Mouse (Mus musculus) liver, embryonic 12.5 days (tissue): ENCODE results near the gene Cdca5. TPM values are rescaled to one million over a fixed set of nuclear protein-coding genes. Genes with fewer than 3 reads are reported as not detected.
"Not testable (repeated sequence)": the region's sequence is repeated elsewhere in the genome, so short reads cannot be mapped to it uniquely, and the experiment has no call there.

Experiments used
- ATAC-seq: fragments of 200-750 bp; cut with Nextera tagmentation; 2 replicates; pipeline ENCODE4 v1.8.0; 2017; ENCODE audit warnings: moderate number of reproducible peaks, mild to moderate bottlenecking, moderate library complexity
- H3K27ac ChIP-seq: fragments of 300-500 bp; sonication (generic); 2 replicates; pipeline ENCODE4 v1.5.1; 2016; ENCODE audit warnings: mild to moderate bottlenecking
- H3K27me3 ChIP-seq: fragments of 300-500 bp; sonication (generic); replicated peaks from 2 replicates; pipeline ENCODE4 v1.6.1; 2016; ENCODE audit warnings: mild to moderate bottlenecking, moderate library complexity
- H3K36me3 ChIP-seq: fragments of 300-500 bp; sonication (generic); 2 replicates; pipeline ENCODE4 v1.6.1; 2016; ENCODE audit warnings: mild to moderate bottlenecking, moderate library complexity
- H3K4me1 ChIP-seq: fragments of 300-500 bp; sonication (generic); 2 replicates; pipeline ENCODE4 v1.6.1; 2016
- H3K4me2 ChIP-seq: fragments of 300-500 bp; sonication (generic); 2 replicates; pipeline ENCODE4 v1.6.1; 2016; ENCODE audit warnings: mild to moderate bottlenecking, moderate library complexity
- H3K4me3 ChIP-seq: fragments of 300-500 bp; sonication (generic); 2 replicates; pipeline ENCODE4 v1.5.1; 2016; ENCODE audit warnings: mild to moderate bottlenecking, moderate library complexity
- H3K9ac ChIP-seq: fragments of 300-500 bp; sonication (generic); 2 replicates; pipeline ENCODE4 v1.6.1; 2016; ENCODE audit warnings: mild to moderate bottlenecking, moderate library complexity
- H3K9me3 ChIP-seq: fragments of 300-500 bp; sonication (generic); replicated peaks from 2 replicates; pipeline ENCODE4 v1.6.1; 2016; ENCODE audit warnings: mild to moderate bottlenecking, moderate library complexity
- WGBS: fragments of 180-500 bp; shearing (Covaris S2); methylation state at CpG from one replicate; pipeline ENCODE4 v1.1.7; 2016; ENCODE audit not compliant: insufficient replicate concordance; 5-methylcytosine and 5-hydroxymethylcytosine counted together
- polyA plus RNA-seq: library from polyadenylated mRNA; unstranded; fragments of >200 nt; fragmentation: Nextera tagmentation; extraction: Ambion mirVana; gene quantifications from 2 replicates; pipeline ENCODE4 v1.2.1, GENCODE M21; 2016

Cdca5 gene
- polyA plus RNA-seq = 36.2 and 42.2 TPM in 2 replicates

DNA sequence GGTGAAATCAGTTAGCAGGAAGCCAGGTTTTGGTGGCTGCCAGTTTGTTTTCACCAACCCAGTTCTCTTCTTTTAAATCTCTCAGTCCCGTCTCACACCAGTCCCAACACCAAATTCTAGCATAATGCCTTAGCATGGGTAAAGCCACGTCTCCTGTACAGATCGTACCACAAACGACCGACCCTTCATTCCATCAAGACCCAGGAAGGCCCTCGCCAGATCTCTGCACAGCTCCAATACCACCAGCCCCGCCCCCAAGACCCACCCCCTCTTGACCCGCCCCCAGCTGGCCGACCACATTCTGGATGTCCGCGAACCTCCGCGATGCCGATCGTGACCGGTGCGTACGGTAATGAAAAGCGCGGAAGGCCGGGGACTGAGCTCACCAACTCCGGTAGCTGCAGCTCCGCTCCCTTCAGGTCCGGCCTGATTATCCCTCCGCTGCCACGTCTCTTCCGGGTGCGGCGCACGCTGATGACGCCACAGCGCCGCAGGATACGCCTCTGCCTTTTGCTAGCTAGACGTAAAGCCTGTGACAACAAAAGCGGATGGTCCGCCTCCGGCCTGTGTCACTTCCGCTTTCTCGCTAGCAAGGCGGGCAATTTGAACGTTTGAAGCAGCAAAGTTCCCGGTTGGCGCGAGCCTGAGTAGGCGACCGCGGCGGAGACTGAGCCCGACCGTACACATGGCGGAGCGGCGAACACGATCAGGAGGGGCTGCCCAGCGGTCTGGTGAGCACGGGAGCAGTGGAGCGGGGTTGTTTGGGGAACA lies at the start of gene Cdca5, which contains the start of gene Zfpl1:
TSS of gene Cdca5 (plus strand) at position 506 of the 771 bp plus-strand sequence.
TSS of gene Zfpl1 (minus strand) at position 479 of the 771 bp plus-strand sequence.
- no peaks in the 10 kb centered on the region for H3K27me3 ChIP-seq
- H3K9ac ChIP-seq = peak within 1 kb of the TSS; percentile 86
- under 1% methylated on average over 58 of the region's 58 CpGs for WGBS
- peak within 1 kb of the TSS; percentile 89 for H3K4me2 ChIP-seq
- peaks cover 34% of the 10 kb centered on the region for H3K4me1 ChIP-seq
- H3K27ac ChIP-seq = peak within 1 kb of the TSS; percentile 91
- ATAC-seq = peak; percentile 86
- H3K9me3 ChIP-seq = no peaks in the 10 kb centered on the region
- peak within 1 kb of the TSS; percentile 82 for H3K4me3 ChIP-seq
- H3K36me3 ChIP-seq = peaks cover 76% of the 10 kb centered on the region

DNA sequence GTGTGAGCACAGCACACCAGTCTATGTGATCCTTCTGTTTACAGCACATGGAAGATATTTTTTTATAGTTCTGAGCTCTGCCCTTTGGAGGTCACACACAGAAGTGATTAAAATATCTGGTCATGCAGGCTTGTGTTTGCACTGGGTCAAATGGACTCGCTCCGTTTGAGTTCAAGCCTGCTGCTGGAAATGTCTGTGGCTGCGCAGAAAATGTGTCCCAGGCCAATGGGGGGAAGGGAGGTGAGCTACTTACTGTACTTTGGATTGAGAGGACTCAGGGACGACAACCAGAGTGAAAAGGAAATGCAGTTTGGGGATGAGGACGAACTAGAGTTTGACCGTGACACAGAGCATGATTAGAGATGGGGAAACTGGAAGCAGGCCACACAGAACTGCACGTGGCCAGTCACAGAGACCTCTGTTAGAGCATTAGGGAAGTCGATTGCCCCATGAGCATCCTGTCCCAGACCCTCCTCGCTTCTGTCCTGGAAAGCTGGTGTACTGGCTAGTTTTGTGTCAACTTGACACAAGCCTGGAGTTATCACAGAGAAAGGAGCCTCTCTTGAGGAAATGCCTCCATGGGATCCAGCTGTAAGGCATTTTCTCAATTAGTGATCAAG lies 48.7 kb upstream of the Cdca5 start:
- H3K36me3 ChIP-seq = no peaks in the 10 kb centered on the region
- H3K27me3 ChIP-seq = 0 out of 2 replicates have a peak, but pooled peaks cover 5% of the 10 kb centered on the region
- H3K9ac ChIP-seq = no peak overlapping the region
- H3K4me3 ChIP-seq = no peak overlapping the region
- ATAC-seq = no peak
- 0 out of 2 replicates have a peak, but pooled peaks cover 5% of the 10 kb centered on the region for H3K4me1 ChIP-seq
- H3K9me3 ChIP-seq = no peaks in the 10 kb centered on the region
- H3K27ac ChIP-seq = no peak overlapping the region
- WGBS = 48% methylated on average over 9 of the region's 9 CpGs
- no peak overlapping the region for H3K4me2 ChIP-seq

DNA sequence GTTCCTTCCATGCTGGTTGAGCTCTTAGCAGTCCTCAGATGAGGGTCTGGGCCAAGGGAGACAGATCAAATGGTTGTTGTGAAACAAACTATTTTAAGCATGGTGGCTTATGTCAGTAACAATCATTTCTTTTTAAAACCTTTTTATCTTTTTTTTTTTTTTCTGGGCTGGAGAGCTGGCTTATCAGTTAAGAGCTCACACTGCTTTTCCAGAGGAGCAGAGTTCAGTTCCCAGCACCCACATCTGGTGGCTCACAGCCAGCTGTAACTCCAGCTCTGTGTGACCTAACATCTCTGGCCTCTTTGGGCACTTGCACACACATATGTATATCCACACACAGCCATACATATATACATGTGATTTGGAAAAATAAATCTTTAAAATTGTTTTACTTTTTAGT lies 47.1 kb upstream of the Cdca5 start:
- Histone ChIP-seq H3K4me3 (no peak overlapping the region), H3K9ac (no peak overlapping the region), H3K4me2 (no peak overlapping the region), H3K9me3 (no peaks in the 10 kb centered on the region), H3K4me1 (0 out of 2 replicates have a peak, but pooled peaks cover 5% of the 10 kb centered on the region), H3K27ac (no peak overlapping the region), H3K36me3 (no peaks in the 10 kb centered on the region), H3K27me3 (0 out of 2 replicates have a peak, but pooled peaks cover 4% of the 10 kb centered on the region)
- ATAC-seq = no peak

DNA sequence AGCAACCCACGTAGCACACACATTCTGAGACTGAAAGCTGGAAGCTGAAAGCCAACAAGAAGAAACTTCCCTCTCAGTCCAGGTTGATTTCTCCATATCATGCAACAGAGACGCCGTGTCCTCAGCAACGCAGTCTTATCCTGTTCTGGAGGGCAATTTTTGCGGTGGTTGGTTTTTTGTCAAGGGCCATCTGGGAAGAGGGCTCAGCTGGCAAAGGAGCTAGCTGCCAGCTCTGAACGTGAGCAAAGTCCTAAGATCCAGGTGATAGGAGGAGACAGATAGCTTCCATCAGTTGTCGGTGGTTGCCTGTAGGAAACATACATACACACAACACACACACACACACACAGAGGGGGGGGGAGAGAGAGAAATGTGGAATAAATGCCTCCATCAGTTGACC lies 46.5 kb upstream of the Cdca5 start:
- ATAC-seq = no peak
- WGBS = 66% methylated on average over 7 of the region's 7 CpGs
- no peak overlapping the region for H3K4me3 ChIP-seq
- no peaks in the 10 kb centered on the region for H3K27me3 ChIP-seq
- H3K9ac ChIP-seq = no peak overlapping the region
- no peak overlapping the region for H3K27ac ChIP-seq
- H3K4me2 ChIP-seq = no peak overlapping the region
- no peaks in the 10 kb centered on the region for H3K36me3 ChIP-seq
- H3K9me3 ChIP-seq = no peaks in the 10 kb centered on the region
- H3K4me1 ChIP-seq = 0 out of 2 replicates have a peak, but pooled peaks cover 5% of the 10 kb centered on the region

DNA sequence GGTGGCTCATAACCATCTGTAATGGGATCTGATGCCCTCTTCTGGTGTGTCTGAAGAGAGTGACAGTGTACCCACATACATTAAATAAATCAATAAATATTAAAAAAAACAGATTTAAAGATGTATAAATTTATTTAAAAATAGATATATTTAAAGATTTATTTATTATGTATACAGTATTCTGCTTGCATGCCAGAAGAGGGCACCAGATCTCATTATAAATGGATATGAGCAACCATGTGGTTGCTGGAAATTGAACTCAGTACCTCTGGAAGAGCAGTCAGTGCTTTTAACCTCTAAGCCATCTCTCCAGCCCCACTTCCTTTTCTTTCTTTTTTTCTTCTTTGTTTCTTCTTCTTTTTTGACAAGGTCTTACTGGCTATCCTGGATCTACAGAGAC lies 44.8 kb upstream of the Cdca5 start:
- ATAC-seq = no peak
- Histone ChIP-seq H3K9ac (no peak overlapping the region), H3K4me1 (peaks cover 15% of the 10 kb centered on the region), H3K4me3 (no peak overlapping the region), H3K27me3 (no peaks in the 10 kb centered on the region), H3K9me3 (no peaks in the 10 kb centered on the region), H3K27ac (no peak overlapping the region), H3K4me2 (no peak overlapping the region), H3K36me3 (peaks cover 4% of the 10 kb centered on the region; the same call in 1 of the 2 replicates)

DNA sequence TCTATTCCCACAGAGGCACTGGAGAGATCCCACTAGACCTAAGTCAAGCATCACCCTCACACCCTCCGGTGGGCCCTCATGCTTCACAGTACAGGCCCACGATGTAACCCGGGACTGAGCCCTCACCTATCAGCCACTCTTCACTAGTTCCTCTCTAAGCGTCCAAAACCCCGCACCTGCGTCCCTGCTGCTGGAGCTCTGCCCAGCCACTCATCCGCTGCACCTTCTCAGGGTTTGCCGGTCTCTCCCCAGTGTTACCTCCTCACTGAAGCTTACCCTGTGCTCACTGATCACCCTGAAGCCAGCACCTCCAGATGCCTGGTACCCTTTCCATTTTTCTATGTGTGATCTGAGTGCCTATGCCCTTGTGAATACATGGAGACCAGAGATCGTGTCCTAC lies 42.5 kb upstream of the Cdca5 start:
- no peak overlapping the region for H3K4me3 ChIP-seq
- no peaks in the 10 kb centered on the region for H3K9me3 ChIP-seq
- no peak for ATAC-seq
- WGBS = 73% methylated on average over 9 of the region's 9 CpGs
- H3K4me1 ChIP-seq = peaks cover 23% of the 10 kb centered on the region
- H3K27me3 ChIP-seq = no peaks in the 10 kb centered on the region
- no peak overlapping the region for H3K9ac ChIP-seq
- no peak overlapping the region for H3K27ac ChIP-seq
- H3K4me2 ChIP-seq = no peak overlapping the region
- H3K36me3 ChIP-seq = peaks cover 4% of the 10 kb centered on the region; the same call in 1 of the 2 replicates

DNA sequence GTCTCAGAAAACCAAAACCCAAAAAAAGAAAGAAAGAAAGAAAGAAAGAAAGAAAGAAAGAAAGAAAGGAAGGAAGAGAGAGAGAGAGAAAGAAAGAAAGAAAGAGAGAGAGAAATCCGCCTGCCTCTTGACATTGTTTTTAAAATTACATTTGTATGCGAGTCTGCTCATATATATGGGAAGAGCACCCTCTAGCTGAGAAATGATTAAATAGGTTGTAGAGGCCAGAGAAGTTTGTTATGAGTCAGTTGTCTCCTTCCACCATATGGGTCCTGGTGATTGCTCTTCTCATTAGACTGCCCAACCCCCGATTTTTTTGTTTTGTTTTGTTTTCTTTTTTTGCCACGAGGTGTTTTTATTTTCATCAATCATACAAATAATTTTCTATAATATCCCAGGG lies 40.7 kb upstream of the Cdca5 start:
- H3K9me3 ChIP-seq, H3K27ac ChIP-seq, H3K4me2 ChIP-seq, ATAC-seq, H3K4me3 ChIP-seq, H3K27me3 ChIP-seq, H3K9ac ChIP-seq: not testable (repeated sequence)
- H3K36me3 ChIP-seq = peaks cover 17% of the 10 kb centered on the region
- WGBS = 41% methylated on average over 4 of the region's 4 CpGs
- peaks cover 36% of the 10 kb centered on the region for H3K4me1 ChIP-seq

DNA sequence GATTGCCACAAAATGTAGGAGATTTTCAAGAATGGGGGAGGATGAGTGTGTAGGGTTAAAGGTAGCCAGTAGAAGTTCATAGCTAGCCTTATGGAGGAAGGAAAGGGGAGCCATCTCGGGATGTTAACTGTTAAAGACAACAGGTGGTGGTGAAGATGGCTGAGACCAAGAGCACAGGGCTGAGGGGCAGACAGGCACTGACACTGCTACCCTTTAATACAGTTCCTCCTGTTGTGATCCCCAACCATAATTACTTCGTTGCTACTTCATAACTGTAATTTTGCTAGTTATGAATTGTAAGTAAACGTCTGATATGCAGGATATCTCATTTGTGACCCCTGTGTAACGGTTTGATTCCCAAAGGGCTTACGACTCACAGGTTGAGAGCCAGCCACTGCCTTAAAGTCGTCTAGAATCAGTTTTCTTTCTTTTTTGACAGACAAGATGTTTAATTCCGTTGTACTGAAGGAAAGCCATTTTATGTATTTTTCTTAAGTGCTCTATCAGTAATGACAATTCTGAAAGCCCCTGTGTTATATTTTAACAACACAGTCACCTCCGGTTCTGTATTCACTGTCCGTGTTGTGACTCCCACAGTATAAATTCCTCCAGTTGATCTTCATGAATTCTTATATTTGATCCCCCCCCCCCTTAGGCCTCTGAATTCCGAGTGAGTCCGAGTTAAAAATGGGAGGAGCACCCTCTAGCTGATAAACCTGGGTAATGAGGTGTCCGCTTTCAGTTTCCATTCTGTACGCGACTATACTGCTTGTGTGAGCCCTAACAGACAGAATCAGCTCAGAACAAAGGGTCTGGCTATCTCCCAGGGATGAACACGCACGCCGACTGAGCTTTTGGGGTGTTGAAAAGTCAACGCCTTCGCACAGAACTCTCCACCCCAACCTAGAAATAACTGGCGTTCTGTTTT lies 39.2 kb upstream of the Cdca5 start:
- Histone ChIP-seq H3K4me2 (peak overlapping the region; percentile 99), H3K4me3 (peak overlapping the region; percentile 97), H3K4me1 (peaks cover 41% of the 10 kb centered on the region), H3K27ac (peak overlapping the region; percentile 99), H3K9ac (peak overlapping the region; percentile 94), H3K9me3 (no peaks in the 10 kb centered on the region), H3K36me3 (peaks cover 32% of the 10 kb centered on the region), H3K27me3 (no peaks in the 10 kb centered on the region)
- WGBS = 12% methylated on average over 20 of the region's 20 CpGs
- peak; percentile 51 for ATAC-seq

DNA sequence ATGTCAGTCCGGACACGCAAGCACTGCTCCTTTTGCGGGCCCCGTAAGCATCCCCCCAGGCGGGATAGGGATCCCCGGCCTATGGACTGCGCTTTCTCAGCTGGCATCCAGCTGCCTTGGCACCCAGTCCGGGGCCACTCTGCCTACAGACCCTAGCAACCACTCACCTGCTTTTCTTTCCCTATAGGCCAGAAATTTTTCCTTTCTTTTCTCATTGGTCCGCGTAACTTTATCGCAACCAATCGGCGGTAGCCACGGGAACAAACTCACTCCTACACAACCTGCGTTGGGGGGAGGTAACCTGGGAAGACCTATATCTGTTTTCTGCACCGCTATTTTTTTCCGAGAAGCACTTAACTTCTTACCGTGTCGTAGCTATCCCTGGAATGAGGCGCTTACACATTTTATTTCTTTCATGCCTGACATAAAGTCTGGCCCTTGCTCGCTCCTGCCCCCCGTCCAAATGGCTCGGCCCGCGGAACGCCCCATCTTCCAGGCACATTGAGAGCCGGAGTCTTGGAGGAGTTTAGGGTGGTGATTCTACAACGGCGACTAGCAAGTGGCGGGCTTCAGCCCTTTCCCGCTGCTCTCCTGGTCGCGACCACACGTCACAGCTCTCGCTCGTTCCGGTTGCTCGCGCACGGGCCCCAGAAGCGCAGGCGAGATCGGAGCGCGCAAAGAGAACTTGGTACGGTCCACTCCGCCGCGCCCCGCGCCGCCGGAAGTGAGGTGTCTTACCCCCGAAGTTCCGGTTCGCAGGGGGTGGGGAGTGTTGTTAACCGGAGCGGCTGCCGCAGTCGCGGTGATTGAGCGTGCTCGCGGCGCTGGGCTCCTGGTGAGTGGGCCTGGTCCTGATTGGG lies 38.3 kb upstream of the Cdca5 start, which contains the start of gene Syvn1:
TSS of gene Syvn1 (plus strand) at position 283 of the 860 bp plus-strand sequence.
- peak; percentile 88 for ATAC-seq

DNA sequence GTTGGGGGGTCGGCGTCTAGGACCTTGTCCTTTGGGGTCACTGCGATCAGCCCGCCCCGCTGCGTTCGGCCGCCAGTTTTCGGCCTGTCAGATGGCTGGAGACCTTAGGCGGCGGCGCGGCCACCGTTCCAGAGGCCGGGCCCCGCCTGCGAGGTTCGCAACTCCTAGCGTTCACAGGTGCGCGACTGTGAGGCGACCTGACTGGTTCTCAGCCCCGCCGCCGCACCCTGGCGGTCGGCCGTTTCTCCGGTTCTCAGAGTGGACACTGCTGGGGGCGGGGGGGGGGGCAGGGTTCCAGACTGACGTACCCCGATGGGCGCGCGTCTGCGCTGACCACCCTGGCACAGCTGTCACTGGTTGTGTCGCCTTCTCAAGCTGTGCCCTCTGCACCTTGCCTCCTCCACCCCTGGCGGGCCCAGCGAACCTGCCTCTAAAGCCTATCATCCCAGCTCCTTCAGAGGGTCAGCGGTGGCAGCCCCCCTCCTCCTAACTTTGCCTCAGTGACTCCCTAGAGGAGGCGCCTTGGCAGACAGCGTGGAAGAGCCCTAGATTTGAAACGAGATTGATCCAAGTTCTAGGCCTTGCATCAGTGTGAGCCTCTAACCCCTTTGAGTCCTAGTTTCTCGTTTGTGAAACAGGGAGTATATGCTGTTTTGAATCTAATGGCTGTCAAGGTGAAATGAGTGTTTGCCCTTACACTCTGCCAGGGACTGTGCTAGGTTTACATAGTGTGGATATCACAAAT lies 37.5 kb upstream of the Cdca5 start:
- peak overlapping the region; percentile 94 for H3K9ac ChIP-seq
- ATAC-seq = peak; percentile 11

More for the DNA sequence above, 38.3 kb upstream of the Cdca5 start, which contains the start of gene Syvn1:
- Histone ChIP-seq H3K27ac (peak within 1 kb of the TSS; percentile 99), H3K4me1 (peaks cover 42% of the 10 kb centered on the region), H3K36me3 (peaks cover 41% of the 10 kb centered on the region), H3K9me3 (no peaks in the 10 kb centered on the region), H3K4me3 (peak within 1 kb of the TSS; percentile 97), H3K9ac (peak within 1 kb of the TSS; percentile 94), H3K27me3 (no peaks in the 10 kb centered on the region), H3K4me2 (peak within 1 kb of the TSS; percentile 99)
- WGBS = under 1% methylated on average over 65 of the region's 65 CpGs

More for the DNA sequence above, 37.5 kb upstream of the Cdca5 start:
- 1% methylated on average over 44 of the region's 44 CpGs for WGBS
- H3K36me3 ChIP-seq = peaks cover 49% of the 10 kb centered on the region
- H3K4me2 ChIP-seq = peak overlapping the region; percentile 99
- H3K4me1 ChIP-seq = peaks cover 42% of the 10 kb centered on the region
- peak overlapping the region; percentile 99 for H3K27ac ChIP-seq
- H3K27me3 ChIP-seq = no peaks in the 10 kb centered on the region
- no peaks in the 10 kb centered on the region for H3K9me3 ChIP-seq
- H3K4me3 ChIP-seq = peak overlapping the region; percentile 97
